Mouse (Mus musculus) CD4-positive, CD25-positive, alpha-beta regulatory T cell, adult 2 months (primary cell): ENCODE results near the gene Runx3.

Source experiments
- DNase-seq: peaks from one replicate; pipeline ENCODE4 v3.0.0-alpha.2; 2012; ENCODE audit warnings: low read depth, low spot score

Gene Runx3

DNA sequence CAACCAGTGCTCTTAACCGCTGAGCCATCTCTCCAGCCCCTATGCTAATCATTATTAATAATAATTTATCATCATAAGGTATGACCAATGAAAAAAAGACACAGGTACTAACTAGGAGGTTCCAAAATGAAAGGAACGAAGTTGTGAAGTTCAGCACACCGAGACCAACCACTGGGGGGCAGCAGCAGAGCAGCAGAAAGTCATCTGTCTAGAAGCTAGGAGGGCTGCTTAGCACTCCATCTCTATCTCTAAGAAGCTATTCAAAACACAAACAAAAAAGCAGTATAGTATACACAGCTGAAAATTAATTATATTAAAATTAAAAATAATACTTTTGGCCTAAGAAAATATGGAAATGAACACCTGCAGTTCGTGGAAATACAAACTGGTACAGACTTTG lies 99.2 kb downstream of the Runx3 start:
- DNase-seq, result peak; percentile 89

DNA sequence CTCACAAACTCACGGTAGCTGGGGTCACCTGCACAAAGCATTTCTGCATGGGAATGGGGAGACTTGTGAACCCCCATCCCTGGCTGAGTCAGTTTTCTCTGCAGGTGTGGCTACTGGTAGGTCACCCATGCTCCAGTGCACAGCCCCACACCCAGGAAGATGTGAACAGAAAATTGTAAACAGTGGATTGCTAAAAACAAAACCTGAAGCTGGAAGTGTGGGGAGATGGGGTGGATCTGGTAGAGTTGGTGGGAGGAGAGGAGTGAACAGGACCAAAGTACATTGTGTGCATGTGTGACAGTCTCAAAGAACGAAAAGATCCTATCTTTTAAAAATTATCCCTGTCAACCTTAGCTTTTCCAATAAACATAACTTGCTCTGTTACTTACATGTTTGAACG lies 100.2 kb downstream of the Runx3 start:
- no peak for DNase-seq

DNA sequence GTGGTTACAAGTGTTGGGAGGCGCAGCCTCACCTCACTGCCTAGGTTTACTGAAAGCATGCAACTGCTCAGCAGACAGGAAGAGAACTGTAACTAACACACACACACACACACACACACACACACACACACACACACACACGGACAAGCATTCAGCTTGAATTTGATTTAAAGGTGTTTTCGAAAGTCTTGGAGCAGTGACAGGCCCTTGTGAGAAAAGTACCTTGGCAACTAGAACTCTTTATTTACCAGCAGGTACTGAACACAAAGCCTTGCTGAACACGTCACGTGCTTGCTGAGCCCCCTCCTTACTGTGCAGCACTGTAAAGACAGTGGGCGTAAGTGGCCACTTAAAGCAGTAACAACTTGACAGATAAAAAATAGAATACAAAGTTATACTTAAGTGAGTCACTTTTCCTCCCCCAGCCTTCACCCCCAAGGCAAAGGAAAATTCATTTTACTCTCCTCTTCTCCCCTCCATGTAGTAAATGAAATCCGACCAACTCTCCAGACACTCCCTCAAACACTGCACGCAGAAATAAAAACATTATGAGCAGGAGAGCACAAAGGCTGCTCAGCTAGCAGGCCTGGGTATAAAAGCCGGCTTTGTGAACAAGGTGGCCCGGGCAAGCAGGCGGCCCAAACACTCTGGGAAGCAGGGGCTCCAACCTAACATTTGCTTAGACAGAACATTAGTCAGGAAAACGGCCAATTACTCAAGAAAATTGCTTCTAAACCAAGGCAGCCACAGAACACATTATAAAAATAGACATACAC lies 101.4 kb downstream of the Runx3 start:
- DNase-seq, result peak; percentile 26

DNA sequence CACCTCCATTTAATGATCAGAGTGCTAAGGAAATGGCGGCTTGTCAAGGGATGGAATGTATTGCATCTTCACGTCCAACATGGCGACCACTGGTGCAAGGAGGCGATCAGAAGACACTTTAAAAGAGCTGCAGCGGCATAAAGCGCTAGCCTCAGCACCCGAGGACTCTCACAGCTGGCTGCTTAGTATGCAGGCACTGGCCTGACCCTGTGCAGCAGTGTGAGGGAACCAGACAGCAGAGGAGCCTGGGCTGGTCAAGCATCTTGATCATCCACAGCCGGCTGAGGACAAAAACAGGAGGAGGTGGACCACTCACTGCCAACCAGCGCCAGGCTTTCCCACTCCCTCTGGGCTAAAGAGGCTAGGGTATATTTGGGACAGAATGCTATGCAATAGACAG lies 103.4 kb downstream of the Runx3 start:
- no peak for DNase-seq

DNA sequence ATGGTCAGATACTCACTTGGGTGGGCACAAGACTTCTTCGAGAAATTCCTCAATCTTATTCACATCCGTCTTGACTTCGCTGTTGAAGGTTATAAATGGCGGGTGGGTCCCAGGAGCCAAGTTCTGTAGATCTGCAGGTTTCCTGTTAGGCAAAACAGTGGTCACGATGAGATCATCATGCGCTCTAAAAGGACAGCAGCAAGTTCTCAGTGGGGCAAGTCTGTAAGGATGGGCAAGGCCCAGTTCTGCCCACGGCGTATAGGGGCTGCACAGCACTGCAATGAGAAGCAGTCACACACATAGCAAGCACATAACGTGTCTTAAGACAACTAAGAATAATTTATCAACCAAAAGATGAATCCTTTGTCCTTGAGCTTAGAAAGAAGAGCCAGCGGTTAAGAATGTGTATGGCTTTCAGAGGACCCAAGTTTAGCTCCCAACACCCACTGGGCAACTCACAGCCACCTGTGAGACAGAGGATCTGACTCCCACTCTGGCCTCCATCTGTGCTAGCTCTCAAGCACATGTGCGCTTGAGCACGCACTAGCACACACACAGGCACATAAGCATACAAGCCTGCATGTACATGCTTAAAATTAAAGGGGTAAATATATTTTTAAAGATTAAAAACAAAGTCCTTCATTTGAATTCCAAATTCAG lies 105.7 kb downstream of the Runx3 start:
- DNase-seq, result no peak
